Mouse (Mus musculus): ENCODE measurements at regions not wholly inside any gene's neighbourhood (a gene's known extent, or its start where the extent isn't known, plus 50 kb on each side); places are given as distances from the start of the nearest gene placed in this dataset.

DNA sequence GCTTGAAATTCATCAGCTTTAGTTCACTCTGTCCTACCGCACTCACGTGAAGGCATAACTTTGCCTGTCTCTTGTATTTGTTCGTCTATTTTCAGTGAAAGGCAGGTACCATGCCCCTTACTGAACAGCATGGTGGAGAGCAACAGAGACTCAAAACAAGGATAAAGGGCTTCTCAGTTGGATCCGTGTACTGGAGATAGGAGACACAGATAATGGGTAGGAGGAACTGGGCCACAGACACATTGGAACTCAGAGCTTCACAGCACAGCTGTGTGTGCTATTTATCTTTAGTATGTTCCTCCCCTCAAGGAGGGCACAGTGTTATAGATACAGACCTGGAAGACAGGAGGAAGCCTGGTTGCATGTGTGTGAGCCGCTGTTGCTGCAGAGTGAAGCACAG is 176.4 kb downstream of the Pten start:
- TF ChIP-seq POLR2A (IDR thresholded peaks at IDR 0.05; ENCODE audit: low read depth, low read length) (no peak), CTCF (IDR thresholded peaks at IDR 0.05; ENCODE audit: extremely low read depth, insufficient read length, insufficient replicate concordance, low read depth, low read length) (no peak)
